Mouse (Mus musculus) erythroid progenitor cell, adult 5-6 weeks (primary cell): ENCODE measurements around the gene Itga6. TPM values are rescaled to one million over a fixed set of nuclear protein-coding genes. Genes with fewer than 3 reads are reported as not detected.
"Not testable (repeated sequence)": the region's sequence is repeated elsewhere in the genome, so short reads cannot be mapped to it uniquely, and the experiment has no call there.

ENCODE experiments used
- ATAC-seq: replicated peaks from 2 replicates; pipeline ENCODE4 v1.8.0; 2016; ENCODE audit warnings: moderate number of reproducible peaks, mild to moderate bottlenecking, moderate TSS enrichment, inconsistent platforms; ENCODE audit not compliant: poor library complexity, low FRiP score, severe bottlenecking
- total RNA-seq, 2 experiments: library from RNA; stranded (forward) in 1 of 2; stranded (reverse) in 1 of 2; fragments of 150-400 nt in 1 of 2; fragments of 186-747, 209-891 nt in 1 of 2; gene quantifications; 2 replicates each; pipeline versions ENCODE4 v1.2.3 to v1.2.4; 2015 to 2017; ENCODE audit warnings: low replicate concordance in 2 of 2

The Itga6 gene
- total RNA-seq, 2 experiments from 2014 or later, result 3.6 to 9.6 TPM

DNA sequence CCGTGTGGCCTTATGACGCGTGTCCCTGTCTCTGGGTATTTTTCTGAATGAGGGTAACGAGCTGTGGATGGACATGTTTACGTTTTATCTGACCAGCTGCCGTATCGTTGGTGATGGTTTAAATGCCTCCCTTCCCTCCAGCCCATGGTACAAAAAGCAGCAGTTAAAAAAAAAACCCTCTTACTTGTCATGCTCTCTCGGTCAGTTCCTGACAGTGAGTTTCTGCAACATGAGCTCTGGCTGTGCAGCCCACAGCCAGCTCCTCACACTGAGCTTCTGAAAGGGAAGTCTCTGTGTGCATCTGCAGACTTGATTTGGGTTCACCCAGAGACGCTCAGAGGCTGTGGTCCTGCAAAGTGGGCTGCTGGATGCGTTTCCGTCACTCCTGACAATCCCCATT, 83.5 kb downstream of the Itga6 start:
- no peak for ATAC-seq

DNA sequence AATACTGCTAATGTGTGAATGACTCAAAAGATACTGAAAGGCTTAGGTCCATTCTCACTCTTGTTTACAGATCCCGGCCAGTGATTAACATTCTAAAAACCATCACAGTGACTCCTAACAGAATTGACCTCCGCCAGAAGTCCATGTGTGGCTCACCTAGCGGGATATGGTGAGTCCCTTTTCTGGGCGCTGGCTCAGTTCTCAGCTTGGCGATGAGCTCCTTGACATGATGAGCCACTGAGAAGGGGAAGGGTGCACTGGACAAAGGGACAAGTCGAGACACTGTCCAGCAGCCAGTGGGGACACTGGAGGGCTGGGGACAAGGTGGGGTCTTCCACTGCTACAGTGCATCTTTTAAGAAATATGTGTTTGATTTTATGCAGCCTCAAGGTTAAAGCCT, 88.2 kb downstream of the Itga6 start:
- no peak for ATAC-seq

DNA sequence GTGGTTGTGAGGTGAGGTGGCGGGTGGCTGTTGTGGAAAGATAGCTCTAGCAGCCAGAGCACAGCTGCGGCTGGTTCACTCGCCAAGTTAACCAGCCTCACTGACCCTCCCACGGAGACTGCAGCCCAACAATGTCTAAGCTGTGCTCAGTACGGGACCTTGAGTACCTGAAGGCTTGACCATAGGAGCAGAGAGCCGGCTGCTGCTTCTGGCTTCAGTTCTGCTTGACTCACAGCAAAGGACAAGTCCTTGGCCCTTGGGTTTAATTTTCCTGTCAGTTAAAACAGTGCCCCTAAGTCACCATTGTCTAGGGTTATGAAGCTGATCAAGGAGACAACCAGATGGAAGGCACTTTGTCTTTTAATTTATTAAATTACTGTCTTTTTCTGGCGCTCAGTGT, 89.0 kb downstream of the Itga6 start:
- ATAC-seq, result no peak

DNA sequence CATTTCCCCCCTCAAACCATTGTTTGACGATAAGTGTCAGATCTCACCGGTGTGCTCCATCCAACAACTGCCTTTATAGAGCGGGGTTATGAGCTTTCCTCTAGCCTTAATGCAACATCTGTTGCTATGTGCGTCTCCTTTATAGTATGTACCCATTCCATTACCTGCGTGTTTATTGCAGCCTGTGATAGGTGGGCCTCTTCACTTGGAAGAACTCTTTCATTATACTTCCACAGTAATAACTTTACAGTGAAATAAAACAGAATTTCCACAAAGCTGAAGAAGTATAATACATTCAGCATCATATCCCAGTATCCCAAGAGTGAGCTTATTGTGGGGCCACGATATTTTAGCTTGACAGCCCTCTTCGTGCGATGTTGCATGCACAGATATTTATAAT, 90.1 kb downstream of the Itga6 start:
- ATAC-seq, result no peak

DNA sequence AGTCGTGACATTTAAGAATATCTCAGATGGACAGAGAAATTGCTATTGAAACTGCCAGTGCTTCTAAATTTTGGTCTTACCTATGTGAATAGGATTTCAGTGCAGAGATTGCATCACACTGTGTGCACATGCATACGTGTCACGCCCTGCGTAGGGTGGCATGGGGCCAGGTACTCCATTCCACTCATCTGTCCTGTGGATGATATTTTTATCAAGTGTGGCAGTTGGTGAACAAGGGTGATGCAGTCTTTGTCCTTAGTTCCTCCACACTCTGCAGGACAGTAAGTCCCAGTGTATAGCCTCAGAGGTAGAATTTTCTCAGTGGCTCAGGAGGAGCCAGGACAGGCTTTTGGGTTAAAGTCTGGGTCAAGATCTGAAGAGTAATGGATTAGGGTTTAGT, 90.8 kb downstream of the Itga6 start:
- no peak for ATAC-seq

DNA sequence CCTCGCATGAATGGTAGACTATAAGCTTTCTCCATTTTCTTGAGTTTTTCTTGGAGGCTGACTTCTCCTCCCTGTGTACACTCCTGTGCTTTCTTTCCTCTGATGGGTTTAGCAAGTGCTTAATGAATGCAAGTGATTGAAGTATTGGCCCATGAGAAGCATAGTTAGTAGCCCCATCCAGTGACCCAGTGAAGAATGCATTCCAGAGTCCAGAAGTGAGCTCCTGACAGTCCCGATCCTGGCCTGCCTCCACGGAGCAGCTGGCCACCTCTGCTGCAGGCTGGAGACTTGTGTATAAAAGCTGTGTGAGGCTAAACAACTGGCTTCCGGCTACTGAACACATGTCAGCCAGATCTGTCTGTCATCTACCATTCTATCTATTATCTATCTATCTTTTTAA, 91.8 kb downstream of the Itga6 start:
- no peak for ATAC-seq

DNA sequence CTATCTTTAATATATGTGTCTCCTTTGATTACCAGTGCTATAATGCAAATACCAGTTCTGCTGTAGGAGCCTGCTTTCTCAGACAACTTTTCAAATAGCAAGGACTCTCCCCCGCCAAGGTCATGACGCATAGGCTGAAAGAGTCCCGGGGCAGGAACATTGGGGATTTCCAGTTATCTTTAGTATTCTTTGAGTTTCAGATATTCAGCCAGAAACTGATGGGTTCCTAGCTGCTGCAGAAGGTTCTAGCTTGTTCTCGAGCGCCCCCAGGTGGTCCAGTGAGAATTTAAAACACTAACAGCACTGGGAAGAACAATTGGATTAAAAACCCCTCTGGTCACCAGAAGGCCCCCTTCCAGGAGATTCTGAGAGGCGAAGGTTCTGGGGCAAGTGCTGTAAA, 92.4 kb downstream of the Itga6 start:
- ATAC-seq, result no peak; the same call in 1 of the 2 replicates

DNA sequence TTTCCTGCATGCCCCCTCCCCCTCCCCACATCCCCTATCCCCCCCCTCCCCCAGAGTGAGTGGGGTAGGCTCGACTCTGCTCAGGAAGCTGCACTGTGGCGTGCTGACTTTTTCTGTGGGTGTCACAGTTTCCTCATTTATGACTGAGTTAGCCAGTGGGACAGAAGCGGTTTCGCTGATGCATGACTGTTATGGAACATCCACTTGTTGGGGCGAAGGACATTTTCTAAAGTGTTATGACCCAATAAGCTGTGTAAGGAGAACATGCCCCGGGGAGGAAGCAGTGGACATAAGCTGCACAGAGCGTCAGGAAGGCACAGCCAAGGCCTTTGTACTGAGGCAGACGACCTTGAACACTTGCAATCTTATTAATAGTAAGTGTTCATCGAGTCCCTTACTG, 97.9 kb downstream of the Itga6 start:
- no peak for ATAC-seq

DNA sequence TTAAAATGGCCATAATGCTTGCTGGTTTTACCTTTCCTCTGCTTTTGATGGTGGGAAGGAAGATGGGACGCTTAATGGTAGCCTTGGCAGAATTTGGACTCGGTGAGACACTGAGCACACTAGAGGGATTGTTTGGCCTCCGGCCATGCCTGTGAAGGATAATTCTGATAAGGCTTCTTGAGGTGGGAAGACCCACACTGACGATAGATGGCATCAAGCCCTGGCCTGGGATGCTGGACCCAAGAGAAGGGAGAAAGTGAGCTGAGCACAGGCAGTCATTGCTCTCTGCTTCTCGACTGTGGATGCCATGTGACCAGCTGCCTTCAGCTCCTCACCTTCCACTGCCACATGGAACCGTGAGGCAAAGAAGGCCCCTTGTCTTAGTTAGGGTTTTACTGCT, 99.5 kb downstream of the Itga6 start:
- no peak for ATAC-seq

DNA sequence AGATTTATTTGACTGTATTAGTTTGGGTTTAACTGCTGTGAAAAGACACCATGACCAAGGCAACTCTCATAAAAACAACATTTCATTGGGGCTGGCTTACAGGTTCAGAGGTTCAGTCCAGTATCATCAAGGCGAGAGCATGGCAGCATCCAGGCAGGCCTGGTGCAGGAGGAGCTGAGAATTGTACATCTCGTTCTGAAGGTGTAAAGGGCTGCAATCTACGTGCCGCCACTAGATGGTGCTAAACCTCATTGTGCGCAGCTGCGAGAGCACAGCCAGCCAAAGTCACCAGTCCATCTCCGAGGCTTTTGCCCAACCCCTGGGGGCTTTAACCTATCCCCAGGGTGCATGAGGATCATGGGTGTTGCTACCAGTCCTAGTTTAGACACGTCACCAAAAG, 106.7 kb downstream of the Itga6 start:
- ATAC-seq, result not testable (repeated sequence)

DNA sequence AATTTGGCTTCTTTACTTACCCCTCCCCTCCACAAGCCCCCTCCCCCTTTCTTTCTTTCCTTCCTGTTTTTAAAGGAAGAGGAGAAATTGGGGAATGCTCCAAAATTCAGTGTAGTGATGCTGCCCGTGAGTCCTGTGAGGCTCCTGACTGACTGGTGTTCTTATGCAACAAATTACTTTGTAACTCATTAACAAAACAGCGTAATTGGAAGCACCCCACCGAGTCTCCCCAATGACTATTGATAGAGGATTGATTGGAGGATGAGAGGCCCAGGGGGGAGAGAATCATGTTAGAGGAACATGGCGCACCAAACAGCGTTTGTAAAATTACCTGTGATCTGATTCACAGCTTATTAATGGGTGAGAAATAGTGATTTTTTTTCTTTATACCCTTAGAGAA, 109.7 kb downstream of the Itga6 start:
- no peak for ATAC-seq

DNA sequence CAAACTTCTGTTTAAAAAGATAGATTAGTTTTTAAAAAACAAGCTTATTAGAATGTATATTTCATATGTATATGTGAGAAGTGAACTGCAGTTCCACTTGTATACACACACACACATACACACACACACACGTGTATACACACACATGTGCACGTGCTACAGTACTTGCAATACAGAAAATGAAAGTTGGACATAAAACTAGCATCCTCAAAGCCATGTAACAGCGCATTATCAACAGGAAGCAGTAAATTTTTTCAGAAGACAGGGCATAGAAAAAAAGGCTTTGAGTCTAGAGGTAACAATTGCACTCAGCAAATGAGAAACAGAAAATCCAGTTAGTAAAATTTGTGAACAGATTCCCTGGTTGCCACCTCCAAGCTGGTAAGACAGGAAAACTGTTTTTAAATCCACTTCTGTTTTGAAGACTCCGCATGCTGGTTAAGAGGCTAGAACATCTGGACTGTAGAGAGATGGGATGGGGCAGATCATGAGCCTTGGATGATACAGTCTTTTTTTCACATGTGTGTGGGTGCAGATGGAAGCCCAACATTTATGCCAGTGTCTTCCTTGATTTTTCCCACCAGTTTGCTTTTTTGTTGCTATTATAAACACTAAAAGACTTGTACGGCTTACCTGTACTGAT, 118.2 kb downstream of the Itga6 start:
- ATAC-seq, result no peak

DNA sequence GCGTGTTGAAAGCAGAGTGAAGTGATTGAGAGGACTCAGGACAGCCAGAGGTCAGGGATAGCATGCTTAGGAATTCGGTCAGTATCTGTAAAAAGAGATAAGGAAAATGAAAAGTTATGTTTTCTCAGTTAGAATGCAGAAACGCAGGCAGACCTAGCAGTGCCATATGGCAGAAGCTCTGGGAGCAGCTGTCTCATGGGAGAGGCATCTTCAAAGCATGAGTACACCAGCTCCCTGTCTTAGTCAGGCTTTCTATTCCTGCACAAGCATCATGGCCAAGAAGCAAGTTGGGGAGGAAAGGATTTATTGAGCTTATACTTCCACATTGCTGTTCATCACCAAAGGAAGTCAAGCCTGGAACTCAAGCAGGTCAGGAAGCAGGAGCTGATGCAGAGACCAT, 119.6 kb downstream of the Itga6 start:
- no peak for ATAC-seq

DNA sequence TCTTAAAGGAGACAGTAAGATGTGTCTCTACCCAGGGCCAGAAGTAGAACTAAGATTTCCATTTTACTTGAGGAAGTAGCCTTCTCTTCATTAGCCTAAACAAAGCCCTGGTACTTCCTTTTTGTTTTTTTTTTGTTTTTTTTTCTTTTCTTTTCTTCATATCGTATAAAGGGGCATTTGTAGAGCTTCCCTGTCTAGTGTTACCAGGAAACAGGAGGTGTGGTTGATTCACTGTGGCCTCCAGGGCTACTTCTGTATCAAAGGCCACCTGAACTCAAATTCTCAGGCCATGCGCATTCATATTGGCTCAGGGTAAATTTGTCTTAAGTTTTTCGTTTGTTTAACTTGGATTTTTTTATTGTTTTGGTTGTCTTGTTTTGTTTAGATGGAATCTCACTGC, 120.5 kb downstream of the Itga6 start:
- no peak for ATAC-seq

DNA sequence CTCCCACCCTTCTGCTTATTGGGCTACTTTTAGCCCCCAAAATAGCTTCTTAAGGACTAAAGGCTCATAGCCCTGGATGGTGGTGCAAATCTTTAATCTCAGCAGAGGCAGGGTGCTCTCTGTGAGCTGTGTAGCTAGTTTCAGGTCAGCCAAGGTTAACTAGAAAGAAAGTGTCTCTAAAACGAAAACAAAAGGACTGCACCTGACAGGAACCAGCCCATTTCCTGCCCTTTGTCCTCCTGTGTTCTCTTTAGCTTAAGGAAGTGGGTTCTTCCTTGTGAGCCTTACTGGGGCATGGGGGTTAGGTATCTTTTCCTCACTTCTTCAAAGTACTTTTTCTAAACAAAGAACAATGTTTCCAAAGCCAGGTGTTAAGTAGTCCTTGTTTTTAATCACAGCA, 121.1 kb downstream of the Itga6 start:
- ATAC-seq, result no peak

DNA sequence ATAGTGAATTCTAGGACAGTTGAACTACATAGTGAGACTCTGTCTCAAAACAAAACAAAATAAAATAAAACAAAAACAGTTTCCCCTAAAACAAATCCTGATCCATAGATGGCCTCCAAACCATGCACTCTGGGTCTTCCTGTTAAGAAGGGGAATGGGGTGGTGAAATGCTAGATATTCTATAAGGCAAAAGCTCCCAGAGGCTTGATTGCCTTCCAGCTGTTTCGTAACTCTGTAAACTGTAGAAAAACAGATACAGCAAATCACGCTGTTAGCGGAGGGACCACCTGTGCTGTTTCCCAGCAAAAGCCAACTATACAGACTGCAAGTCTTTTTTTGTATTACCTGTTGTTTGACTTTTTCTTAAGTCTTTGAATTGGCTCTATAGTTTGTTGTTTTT, 121.6 kb downstream of the Itga6 start:
- ATAC-seq, result no peak

DNA sequence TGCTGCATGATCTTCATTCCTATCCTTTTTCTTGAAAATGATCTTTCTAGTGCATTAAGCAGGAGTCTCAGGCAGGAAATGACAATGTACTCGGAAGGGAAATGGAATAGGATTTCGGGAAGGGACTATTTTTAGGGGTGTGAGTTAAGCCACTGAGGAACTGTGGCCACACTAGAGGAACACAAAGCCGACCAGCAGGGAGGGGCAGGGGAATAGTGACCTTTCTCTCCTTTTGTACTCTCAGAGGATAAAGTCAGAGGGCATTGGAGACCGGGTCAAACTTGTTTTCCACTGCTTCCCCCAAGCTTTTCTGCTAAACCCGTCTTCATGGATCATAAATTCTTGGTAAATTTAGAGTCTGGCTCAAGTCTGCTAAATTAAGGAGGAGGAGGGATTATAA, 122.1 kb downstream of the Itga6 start:
- ATAC-seq, result no peak

DNA sequence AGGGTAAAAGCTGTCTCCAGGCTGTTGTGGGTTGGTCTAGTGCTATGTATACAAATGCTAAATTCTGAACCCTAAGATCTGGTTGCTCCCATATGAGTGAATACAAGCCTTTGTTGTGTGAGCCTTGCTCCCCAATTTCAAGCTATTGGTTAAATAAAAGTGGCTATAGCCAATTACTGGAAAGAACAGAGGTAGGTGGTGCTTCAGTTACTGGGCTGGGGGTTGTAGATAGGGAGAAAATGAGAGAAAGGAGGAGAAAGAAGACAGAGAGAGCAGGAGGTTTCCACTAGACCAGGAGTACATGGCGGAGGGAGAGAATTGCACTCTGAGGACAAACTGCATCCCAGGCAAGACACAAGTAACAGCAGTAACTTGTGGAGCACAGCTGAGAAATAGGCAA, 122.8 kb downstream of the Itga6 start:
- no peak for ATAC-seq

DNA sequence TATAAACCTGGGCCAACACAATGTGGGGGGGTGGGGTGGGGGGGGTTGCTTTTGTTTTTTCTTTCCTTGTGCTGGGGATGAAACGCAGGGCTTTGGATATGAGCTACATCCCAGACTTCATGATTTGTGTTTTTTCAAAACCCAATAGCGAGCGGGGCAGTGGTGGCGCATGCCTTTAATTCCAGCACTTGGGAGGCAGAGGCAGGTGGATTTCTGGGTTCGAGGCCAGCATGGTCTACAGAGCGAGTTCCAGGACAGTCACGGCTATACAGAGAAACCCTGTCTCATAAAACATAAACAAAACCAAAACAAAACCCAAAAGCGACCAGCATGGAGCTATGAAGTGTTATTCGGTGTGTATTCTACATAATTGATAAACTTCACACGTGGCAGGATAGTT, 126.7 kb downstream of the Itga6 start:
- ATAC-seq, result no peak

DNA sequence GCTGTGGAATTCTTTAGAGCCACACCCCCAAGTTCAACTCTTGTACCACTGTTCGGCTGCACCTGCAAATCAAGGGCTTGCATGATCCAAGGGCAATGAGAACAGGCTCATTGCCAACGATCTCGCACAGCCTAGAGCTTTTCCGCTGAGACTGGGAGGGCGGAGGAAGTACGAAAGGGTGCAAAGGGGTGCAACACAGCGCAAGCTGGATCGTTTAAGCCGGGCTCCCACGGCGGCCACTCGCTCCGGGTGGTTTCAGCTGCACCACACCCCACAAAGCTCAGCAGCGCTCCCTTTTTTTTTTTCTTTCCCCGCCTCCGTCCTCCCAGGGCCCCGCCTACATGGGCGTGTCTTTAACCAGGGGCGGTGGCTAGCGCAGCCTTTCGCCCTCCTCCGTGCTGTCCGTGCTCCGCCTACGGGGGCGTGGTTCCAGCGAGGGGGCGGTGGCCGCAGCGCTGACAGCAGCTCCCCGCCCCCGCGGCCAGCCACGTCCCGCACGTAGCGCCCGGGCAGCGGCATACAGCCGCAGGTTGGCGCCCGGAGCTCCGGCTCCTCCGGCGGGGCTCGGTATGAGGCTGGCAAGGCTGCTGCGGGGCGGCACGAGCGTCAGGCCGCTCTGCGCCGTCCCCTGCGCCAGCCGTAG, 127.5 kb downstream of the Itga6 start, which contains the start of gene Pdk1:
Gene Pdk1, plus strand, starts transcription at position 424 of the 643 bp plus-strand sequence.
- ATAC-seq, result peak; percentile 92

DNA sequence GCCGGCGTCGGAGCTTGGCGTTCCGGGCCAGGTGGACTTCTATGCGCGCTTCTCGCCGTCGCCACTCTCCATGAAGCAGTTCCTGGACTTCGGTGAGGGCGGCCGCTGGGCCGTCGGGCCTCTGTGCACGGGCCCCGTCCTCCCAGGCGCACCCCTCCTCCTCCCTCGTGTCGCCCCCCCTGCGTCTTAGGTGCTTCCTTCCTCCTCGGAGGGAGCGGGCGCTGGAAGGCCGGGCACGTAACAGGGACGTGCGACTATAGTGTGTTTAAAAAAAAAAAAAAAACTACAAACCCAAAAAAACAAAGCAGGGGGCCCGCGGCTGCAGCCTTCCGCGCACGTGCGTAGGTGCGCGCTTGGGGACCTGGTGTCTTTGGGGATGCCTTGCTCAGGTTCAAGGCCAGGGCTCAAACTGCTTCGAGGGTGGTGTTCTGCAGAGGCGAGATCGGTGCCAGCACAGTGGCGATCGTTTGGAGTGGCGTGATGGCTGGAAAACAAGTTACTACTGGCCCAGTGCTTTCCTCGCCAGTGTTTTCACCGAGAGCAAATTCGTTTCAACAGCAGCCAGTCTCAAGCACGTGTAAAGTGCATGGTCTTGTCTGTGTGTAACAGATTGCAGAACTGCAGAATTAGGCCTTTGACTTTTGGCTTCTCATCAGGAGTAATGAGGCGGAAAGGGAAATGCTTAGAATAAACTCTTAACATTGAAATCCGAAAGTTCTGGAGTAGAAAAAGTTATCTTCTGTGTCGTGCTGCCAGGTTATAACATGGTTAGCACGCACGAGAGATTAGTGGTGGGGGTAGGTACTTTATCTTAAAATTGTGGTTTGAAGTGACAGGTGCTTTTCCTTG, 128.3 kb downstream of the Itga6 start:
- ATAC-seq, result peak; percentile 15; the same call in 1 of the 2 replicates
